Mouse (Mus musculus) lung, adult 2 months (tissue): Measurements from ENCODE around the gene Duox2.

Source experiments
- CTCF ChIP-seq: fragments of 200-500 bp; IDR thresholded peaks from 2 replicates; pipeline ENCODE4 v1.5.1; 2011; ENCODE audit warnings: mild to moderate bottlenecking, low read length, control low read depth; ENCODE audit not compliant: insufficient read depth
- POLR2A ChIP-seq: fragments of 200-500 bp; IDR thresholded peaks from 2 replicates; pipeline ENCODE4 v1.6.1; 2011; ENCODE audit warnings: low read depth, mild to moderate bottlenecking, control low read depth, low read length, borderline replicate concordance; ENCODE audit errors: extremely low read depth

- TF ChIP-seq CTCF (no peak), POLR2A (no peak)
These were observed 17.1 kb upstream of the Duox2 start, which contains the start of gene Duox1 for GRCm38 (mm10) chr2:122315372-122315771.
